Mouse (Mus musculus) urinary bladder, postnatal 4 days (tissue): ENCODE data around the gene Add1.
"Not testable (repeated sequence)": the region's sequence is repeated elsewhere in the genome, so short reads cannot be mapped to it uniquely, and the experiment has no call there.

Source experiments
- DNase-seq, 2 experiments: peaks; one replicate each; pipeline ENCODE4 v3.0.0; 2021 to 2022; ENCODE audit warnings: low spot score in 2 of 2

Add1 gene

DNA sequence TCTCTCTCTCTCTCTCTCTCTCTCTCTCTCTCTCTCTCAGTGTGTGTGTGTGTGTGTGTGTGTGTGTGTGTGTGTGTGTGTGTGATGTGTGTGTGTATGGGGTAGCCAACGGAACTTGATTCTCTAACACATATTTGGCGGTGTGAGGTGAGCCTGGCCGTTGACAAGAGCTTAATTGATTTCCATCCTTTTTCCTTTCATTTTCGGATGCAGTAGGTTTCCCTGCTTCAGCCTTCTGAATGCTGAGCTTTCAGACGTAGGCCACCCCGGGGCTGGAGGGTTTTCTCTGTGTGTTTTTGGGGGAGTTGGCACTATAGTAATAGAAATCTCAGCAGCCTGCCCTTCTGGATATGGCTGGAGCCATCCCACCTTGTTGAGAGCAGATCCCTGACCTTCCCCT, 23.2 kb upstream of the Add1 start:
- no peak for DNase-seq

- no peak for DNase-seq
Observed at GRCm38 (mm10) chr5:34551821-34552220, 21.6 kb upstream of the Add1 start.

DNA sequence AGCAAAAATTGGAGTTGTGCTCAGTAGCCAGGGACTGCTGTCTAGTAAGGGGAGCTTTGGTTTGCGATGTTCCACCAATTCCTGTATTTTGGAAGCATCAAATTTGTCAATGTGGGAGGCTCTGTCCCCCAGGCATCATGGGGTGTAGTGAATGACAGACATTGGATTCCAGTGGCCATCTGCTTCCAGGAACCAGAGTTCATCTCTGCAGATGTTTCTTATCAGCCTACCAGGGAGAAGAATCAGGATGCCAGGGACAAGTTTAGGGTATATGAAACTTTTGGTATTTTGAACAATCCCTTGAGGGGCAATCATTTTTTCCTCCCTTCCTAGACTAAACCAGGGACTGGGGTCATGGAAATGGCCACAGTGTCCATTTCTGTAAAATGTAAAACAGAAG, 9.6 kb upstream of the Add1 start:
- DNase-seq, result no peak

- no peak for DNase-seq
Observed at GRCm38 (mm10) chr5:34564291-34564690, 9.2 kb upstream of the Add1 start.

GRCm38 (mm10) chr5:34565545-34566283, 7.8 kb upstream of the Add1 start:
- peak; percentile 56 to 71 for DNase-seq

GRCm38 (mm10) chr5:34571551-34571950, 1.9 kb upstream of the Add1 start:
- DNase-seq, result no peak

GRCm38 (mm10) chr5:34572568-34572967, 896 bp upstream of the Add1 start:
- DNase-seq, result not testable (repeated sequence)

DNA sequence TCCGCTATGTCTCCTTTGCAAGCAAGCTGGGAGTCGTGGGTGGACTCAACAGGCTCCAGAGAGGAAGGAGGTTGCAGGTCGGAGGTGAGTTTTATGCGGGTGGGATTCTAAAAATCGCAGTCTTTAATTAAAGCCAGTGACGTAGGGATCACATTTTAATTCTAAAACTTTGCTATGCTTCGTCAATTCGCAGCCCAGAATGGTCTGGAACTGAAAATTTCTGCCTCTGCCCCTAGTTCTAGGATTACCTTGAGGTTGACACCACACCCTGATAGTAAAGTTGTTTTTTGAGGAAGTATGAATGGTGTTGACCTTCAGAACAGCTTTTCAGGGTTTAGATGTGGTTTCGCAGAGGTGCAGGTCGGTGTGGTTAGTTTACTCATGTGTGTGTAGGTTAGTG, 1.3 kb downstream of the Add1 start:
- DNase-seq, result no peak

- no peak for DNase-seq
Observed at GRCm38 (mm10) chr5:34576286-34576685, 2.8 kb downstream of the Add1 start.

DNA sequence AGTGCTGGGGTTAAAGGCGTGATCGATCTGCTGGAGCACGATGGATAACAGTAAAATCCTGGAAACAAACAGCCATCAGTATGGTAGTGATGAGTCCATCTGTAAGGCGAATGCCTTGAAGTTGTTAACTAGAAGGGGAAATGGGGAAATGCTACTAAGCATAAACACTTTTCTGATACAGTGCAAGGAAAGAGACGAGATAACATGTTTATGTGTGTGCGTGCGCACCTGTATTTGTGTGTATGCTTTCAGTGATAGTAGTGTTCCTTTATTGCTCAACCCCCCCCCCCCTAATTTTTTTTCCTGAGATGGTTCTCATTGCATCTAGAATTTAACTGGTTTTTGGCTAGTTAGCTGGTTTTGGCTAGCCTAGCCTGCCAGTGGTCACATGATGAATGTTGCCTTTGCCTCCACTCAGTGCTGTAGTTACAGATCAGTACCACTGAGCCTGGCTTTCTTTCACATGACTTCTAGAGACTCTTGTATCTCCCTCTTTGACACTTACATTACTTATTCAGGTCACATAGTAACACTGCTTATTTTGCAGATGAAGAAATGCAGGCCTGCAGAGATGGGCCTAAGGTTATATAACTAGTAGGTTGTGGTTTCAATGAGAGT, 4.7 kb downstream of the Add1 start:
- no peak for DNase-seq

DNA sequence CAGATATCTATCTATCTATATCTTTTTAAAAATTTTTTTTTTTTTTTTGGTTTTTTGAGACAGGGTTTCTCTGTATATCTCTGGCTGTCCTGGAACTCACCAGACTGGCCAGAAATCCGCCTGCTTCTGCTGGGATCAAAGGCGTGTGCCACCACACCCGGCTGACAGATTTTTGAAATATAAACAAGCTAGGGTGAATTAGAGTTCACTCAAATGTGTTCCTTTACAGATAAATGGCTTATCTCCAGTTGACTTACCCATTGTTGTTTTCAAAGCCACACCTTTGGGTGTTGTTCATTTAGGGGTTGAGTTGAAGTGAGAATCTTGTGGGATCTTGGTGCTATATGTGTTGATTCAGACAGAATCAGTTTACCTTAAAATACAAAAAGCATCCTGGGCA, 5.9 kb downstream of the Add1 start:
- no peak for DNase-seq

DNA sequence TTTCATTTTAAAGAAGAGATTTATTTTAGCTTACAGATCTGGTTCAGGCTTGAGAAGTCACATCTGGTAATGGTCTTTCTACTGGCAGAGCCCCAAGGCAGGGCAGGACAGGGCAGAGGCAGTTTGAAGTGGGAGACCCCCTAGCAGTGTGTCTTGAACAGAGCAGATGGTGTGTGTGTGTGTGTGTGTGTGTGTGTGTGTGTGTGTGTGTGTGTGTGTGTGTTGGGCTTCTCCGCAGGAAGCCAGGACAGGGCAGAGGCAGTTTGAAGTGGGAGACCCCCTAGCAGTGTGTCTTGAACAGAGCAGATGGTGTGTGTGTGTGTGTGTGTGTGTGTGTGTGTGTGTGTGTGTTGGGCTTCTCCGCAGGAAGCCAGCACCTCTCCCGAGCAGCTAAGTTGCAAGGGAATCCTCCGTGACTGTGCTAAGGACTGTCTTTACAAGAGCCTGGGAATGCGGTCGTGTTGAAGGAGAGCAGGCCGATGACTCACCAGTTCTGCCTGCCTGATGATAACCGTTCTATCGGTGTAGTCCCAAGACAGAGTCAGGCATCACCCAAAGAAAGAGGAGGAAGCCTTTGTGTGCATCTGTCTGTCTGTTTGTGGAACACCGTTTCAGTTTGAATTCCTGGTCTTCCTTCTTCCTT, 8.3 kb downstream of the Add1 start:
- DNase-seq, result not testable (repeated sequence)

GRCm38 (mm10) chr5:34582314-34582675, 8.8 kb downstream of the Add1 start:
- DNase-seq, result no peak

DNA sequence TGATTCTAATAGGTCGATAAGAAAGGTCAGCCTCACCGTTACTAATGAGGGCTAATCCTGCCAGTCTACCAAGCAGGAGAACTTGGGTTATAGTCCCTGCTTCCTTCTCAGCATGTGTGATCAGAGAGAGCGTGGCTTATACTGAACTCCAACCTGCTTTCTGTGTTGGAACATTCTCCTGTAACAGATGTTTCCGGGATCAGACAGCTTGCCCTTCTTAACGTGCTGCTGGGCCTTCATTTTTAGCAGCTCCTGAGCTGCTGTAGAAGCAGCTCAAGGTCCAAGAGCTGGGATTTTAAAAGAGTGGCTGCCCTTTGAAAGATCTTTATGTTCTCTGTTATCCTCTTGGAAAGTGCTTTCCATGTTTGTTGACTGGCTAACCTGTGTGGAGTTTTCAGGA, 11.8 kb downstream of the Add1 start:
- no peak for DNase-seq

DNA sequence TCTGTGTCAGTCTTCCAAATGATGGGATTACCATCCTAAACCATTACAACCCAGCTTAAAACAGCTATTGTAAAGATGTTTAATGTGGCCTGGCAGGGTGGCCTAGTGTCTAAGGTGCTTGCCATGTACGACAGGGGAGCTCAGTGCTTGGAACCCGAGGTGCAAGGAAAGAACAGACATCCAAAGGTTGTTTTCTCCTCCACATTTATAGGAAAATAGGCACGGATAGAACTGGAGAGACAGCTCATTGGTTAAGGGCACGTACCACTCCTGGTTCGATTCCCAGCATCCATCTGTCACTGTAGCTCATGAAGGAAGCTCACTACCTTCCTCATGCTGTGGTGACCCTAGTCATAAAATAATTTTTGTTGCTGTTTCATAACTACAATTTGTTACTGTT, 14.4 kb downstream of the Add1 start:
- DNase-seq, result no peak

DNA sequence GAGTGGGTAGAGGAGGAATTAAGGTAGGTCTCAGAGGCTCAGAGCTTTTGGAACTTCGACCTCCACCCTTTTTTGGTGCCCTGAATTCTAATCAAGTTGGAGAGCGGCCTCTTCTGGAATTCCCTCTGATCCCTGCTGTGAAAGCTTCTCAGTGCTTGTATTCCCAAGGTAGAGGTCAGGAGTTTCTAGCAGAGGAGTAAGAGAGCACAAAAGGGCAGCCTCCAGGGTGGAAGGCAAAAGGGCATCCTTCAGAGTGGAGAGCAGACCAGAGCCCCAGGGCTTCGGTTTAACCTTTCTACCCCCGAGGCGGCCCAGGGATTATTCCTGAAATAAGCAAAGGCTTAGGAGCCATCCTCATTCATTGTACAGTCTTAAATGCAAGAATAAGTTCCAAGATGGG, 16.6 kb downstream of the Add1 start:
- no peak for DNase-seq

DNA sequence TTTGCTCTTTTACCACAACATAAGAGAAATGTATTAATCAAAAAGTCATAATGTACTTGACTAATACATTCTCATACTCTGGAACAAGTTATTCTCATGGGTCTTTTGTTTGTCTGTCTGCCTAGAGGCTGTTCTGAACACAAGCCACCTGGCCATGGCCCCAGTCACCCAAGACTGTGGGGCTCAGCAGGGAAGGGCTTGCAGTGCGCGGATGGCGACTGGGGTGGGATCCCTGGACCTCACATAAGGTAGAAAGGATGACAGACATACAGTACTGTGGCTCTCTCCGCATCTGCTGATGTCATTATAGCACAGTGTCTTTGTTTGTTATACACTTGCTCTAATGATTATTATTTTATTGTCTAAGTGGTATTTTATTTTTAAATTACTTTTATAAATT, 17.2 kb downstream of the Add1 start:
- no peak for DNase-seq

GRCm38 (mm10) chr5:34591388-34592004, 18.0 kb downstream of the Add1 start:
- no peak for DNase-seq

DNA sequence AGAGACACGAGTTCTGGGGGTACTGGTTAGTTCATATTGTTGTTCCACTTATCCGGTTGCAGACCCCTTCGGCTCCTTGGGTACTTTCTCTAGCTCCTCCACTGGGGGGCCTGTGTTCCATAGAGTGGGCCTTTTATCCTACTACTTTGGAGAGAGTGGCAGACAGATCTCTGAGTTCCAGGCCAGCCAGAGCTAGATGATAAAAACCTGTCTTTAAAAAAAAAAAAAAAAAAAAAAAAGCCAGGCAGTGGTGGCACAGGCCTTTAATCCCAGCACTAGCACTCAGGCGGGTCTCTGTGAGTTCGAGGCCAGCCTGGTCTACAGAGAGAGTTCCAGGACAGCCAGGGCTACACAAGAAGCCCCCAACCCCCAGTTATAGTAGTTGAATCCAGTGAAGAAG, 18.8 kb downstream of the Add1 start:
- not testable (repeated sequence) for DNase-seq

- no peak for DNase-seq
Observed at GRCm38 (mm10) chr5:34592666-34593065, 19.2 kb downstream of the Add1 start.

- DNase-seq, result no peak
Observed at GRCm38 (mm10) chr5:34593202-34593727, 19.8 kb downstream of the Add1 start.

GRCm38 (mm10) chr5:34604576-34604975, 31.1 kb downstream of the Add1 start:
- no peak for DNase-seq
